ENCODE assay signal across 7 mouse cellular contexts in genomic region chr2:31346096-31346495, GRCm38 (mm10). TPM values are rescaled to one million over a fixed set of nuclear protein-coding genes. Genes with fewer than 3 reads are reported as not detected.
DNase-seq lines count a peak whose midpoint lies in the region; ATAC-seq and TF ChIP-seq lines count a peak whose summit lies in the region.

No protein-coding gene starts in this region.

- no peak overlapping the region for H3K27ac ChIP-seq in lung, embryonic 16.5 days (ENCODE audit: low read length)
- no peak overlapping the region for H3K27ac ChIP-seq in midbrain, embryonic 13.5 days

- ATAC-seq in lung, embryonic 16.5 days (ENCODE audit: low read depth) = peak; percentile 34; the same call in 1 of the 2 replicates
- no peak for ATAC-seq in midbrain, embryonic 13.5 days

- WGBS in lung, embryonic 16.5 days = 25% methylated on average over 12 of the region's 12 CpGs
- WGBS in lung, adult 2 months = 28% methylated on average over 12 of the region's 12 CpGs
- WGBS in midbrain, embryonic 13.5 days = 42% methylated on average over 12 of the region's 12 CpGs

- no peak for DNase-seq in lung, adult 2 months
- peak; percentile 78 for DNase-seq in adrenal gland, postnatal 10 days
- DNase-seq in kidney, postnatal 14 days = peak; percentile 69
- peak; percentile 68 for DNase-seq in retina, embryonic 14.5 days (ENCODE audit: low spot score)
- no peak for DNase-seq in layer of hippocampus, postnatal 14 days (ENCODE audit: low spot score in 2 of 2)

- no peak overlapping the region for H3K4me3 ChIP-seq in lung, embryonic 16.5 days (ENCODE audit: low read length)
- no peak overlapping the region for H3K4me3 ChIP-seq in lung, adult 2 months (replicated peaks; ENCODE audit: extremely low read depth, low read depth, low read length)
- H3K4me3 ChIP-seq in midbrain, embryonic 13.5 days (replicated peaks) = no peak overlapping the region

- H3K4me2 ChIP-seq in lung, embryonic 16.5 days (ENCODE audit: low read depth, low read length) = no peak overlapping the region
- H3K4me2 ChIP-seq in midbrain, embryonic 13.5 days (replicated peaks) = no peak overlapping the region

- H3K9ac ChIP-seq in lung, embryonic 16.5 days (ENCODE audit: low read length) = no peak overlapping the region
- no peak overlapping the region for H3K9ac ChIP-seq in midbrain, embryonic 13.5 days (replicated peaks)

- TF ChIP-seq CTCF in lung, adult 2 months (IDR thresholded peaks at IDR 0.05; ENCODE audit: insufficient read depth, low read length) = no peak

- H3K27me3 ChIP-seq in lung, embryonic 16.5 days (ENCODE audit: control insufficient read depth, insufficient read depth, low read depth, low read length) = peaks cover 22% of the 10 kb centered on the region
- no peaks in the 10 kb centered on the region for H3K27me3 ChIP-seq in midbrain, embryonic 13.5 days

- H3K36me3 ChIP-seq in lung, embryonic 16.5 days (ENCODE audit: control insufficient read depth, insufficient read depth, low read length) = no peaks in the 10 kb centered on the region
- no peaks in the 10 kb centered on the region for H3K36me3 ChIP-seq in midbrain, embryonic 13.5 days

- no peaks in the 10 kb centered on the region for H3K4me1 ChIP-seq in lung, embryonic 16.5 days (replicated peaks; ENCODE audit: control insufficient read depth, insufficient read depth, low read length)
- no peaks in the 10 kb centered on the region for H3K4me1 ChIP-seq in lung, adult 2 months (ENCODE audit: control insufficient read depth, insufficient read depth, low read length)
- H3K4me1 ChIP-seq in midbrain, embryonic 13.5 days (replicated peaks) = no peaks in the 10 kb centered on the region

- no peaks in the 10 kb centered on the region for H3K9me3 ChIP-seq in lung, embryonic 16.5 days (ENCODE audit: control insufficient read depth, low read length)
- no peaks in the 10 kb centered on the region for H3K9me3 ChIP-seq in midbrain, embryonic 13.5 days

- no peak for TF ChIP-seq POLR2A in lung, adult 2 months (IDR thresholded peaks at IDR 0.05; ENCODE audit: borderline replicate concordance, extremely low read depth, low read depth, low read length)

RNA-seq across cellular contexts. Expression of gene Hmcn2, which starts 31.9 kb away (rescaled TPM):
- 1.4 and 1.6 TPM in 2 replicates for polyA plus RNA-seq in lung, embryonic 16.5 days (2015; fragmentation: Nextera tagmentation; extraction: Ambion mirVana)
- polyA plus RNA-seq in lung, adult 2 months (2012; rRNA removed) = 10.8 and 16.8 TPM in 2 replicates
- 1 to 10 TPM; 6.4 to 9.4 TPM for total RNA-seq in adrenal gland, postnatal 10 days (2021)
- under 1 TPM; 0.30 to 0.69 TPM for total RNA-seq in layer of hippocampus, postnatal 14 days (2021)
- polyA plus RNA-seq in midbrain, embryonic 13.5 days (2015; fragmentation: Nextera tagmentation; extraction: Ambion mirVana) = 0.05 and 0.15 TPM in 2 replicates

Comparison
In these comparisons a context has a peak if more than half of its experiments do, and no peak if none do; other contexts are left out.
1. DNase-seq: peak in adrenal gland, postnatal 10 days (single experiment), kidney, postnatal 14 days (single experiment) and retina, embryonic 14.5 days (single experiment); none in lung, adult 2 months (single experiment) and layer of hippocampus, postnatal 14 days (0 of 2).